17 mouse cellular contexts compared by ENCODE assay signal in genomic region chr12:106226276-106226675, GRCm38 (mm10).
DNase-seq lines count a peak whose midpoint lies in the region; ATAC-seq lines count a peak whose summit lies in the region.
"Had no signal": no experiment of that assay in that cellular context is flagged by ENCODE, and none has a peak within 500 bp of the region (broad histone marks: within the 10 kb centered on the region; RNA-seq: fewer than 3 reads in every experiment).

No protein-coding gene starts in this region.

- H3K9ac ChIP-seq in hindbrain, embryonic 14.5 days: no peak overlapping the region
- no peak overlapping the region for H3K9ac ChIP-seq in embryonic facial prominence, embryonic 15.5 days
- H3K9ac ChIP-seq in midbrain, embryonic 12.5 days (replicated peaks): 0 out of 2 replicates have a peak overlapping the region, but pooled peaks have one; percentile 11
- H3K9ac ChIP-seq: heart, embryonic 15.5 days had no signal

- H3K36me3 ChIP-seq in hindbrain, embryonic 10.5 days: no peaks in the 10 kb centered on the region
- H3K36me3 ChIP-seq in hindbrain, embryonic 14.5 days (replicated peaks; ENCODE audit: control insufficient read depth, insufficient read depth): no peaks in the 10 kb centered on the region
- no peaks in the 10 kb centered on the region for H3K36me3 ChIP-seq in embryonic facial prominence, embryonic 15.5 days
- H3K36me3 ChIP-seq in midbrain, embryonic 12.5 days: no peaks in the 10 kb centered on the region
- H3K36me3 ChIP-seq: heart, embryonic 15.5 days had no signal

- H3K4me3 ChIP-seq in hindbrain, embryonic 10.5 days: no peak overlapping the region
- H3K4me3 ChIP-seq in hindbrain, embryonic 14.5 days (replicated peaks; ENCODE audit: low read length): no peak overlapping the region
- no peak overlapping the region for H3K4me3 ChIP-seq in embryonic facial prominence, embryonic 15.5 days (replicated peaks)
- no peak overlapping the region for H3K4me3 ChIP-seq in midbrain, embryonic 12.5 days
- H3K4me3 ChIP-seq: heart, embryonic 15.5 days had no signal

- H3K27ac ChIP-seq in hindbrain, embryonic 10.5 days: peak overlapping the region; percentile 35; the same call in 1 of the 2 replicates
- no peak overlapping the region; the same call in 1 of the 2 replicates for H3K27ac ChIP-seq in hindbrain, embryonic 14.5 days
- no peak overlapping the region for H3K27ac ChIP-seq in embryonic facial prominence, embryonic 15.5 days (replicated peaks)
- no peak overlapping the region for H3K27ac ChIP-seq in midbrain, embryonic 12.5 days (replicated peaks)
- H3K27ac ChIP-seq: heart, embryonic 15.5 days; macrophage had no signal

- peak; percentile 52 for DNase-seq in hindbrain, embryonic 10.5 days (ENCODE audit: low spot score)
- no peak for DNase-seq in hindbrain, embryonic 14.5 days (ENCODE audit: low spot score)
- DNase-seq in ZHBTc4 (ENCODE audit: low read depth, low spot score): peak; percentile 47
- DNase-seq in frontal cortex, adult 2 months (ENCODE audit: extremely low spot score in 1 of 2, low spot score in 1 of 2): no peak
- DNase-seq in layer of hippocampus, postnatal 10 days (ENCODE audit: low spot score in 2 of 2): no peak
- no peak for DNase-seq in adrenal gland, adult 18-20 months (ENCODE audit: low spot score in 2 of 2)
- DNase-seq: adrenal gland, postnatal 14 days; gastrocnemius, postnatal 14 days; kidney, postnatal 14 days; layer of hippocampus, postnatal 36 days; liver; lung, adult 2 months; right cerebral cortex, postnatal 4 days had no signal

- ATAC-seq in hindbrain, embryonic 14.5 days (ENCODE audit: low FRiP score): no peak
- ATAC-seq in embryonic facial prominence, embryonic 15.5 days (ENCODE audit: insufficient number of reproducible peaks, low FRiP score, low TSS enrichment, low read depth): peak; percentile 12; the same call in 1 of the 2 replicates
- peak; percentile 64; the same call in 1 of the 2 replicates for ATAC-seq in midbrain, embryonic 12.5 days (ENCODE audit: low FRiP score, low read depth)

- peaks cover 28% of the 10 kb centered on the region for H3K4me1 ChIP-seq in hindbrain, embryonic 10.5 days (replicated peaks)
- H3K4me1 ChIP-seq in hindbrain, embryonic 14.5 days (replicated peaks; ENCODE audit: control insufficient read depth, insufficient read depth, low read length): peaks cover 24% of the 10 kb centered on the region
- peaks cover 18% of the 10 kb centered on the region for H3K4me1 ChIP-seq in embryonic facial prominence, embryonic 15.5 days
- H3K4me1 ChIP-seq in midbrain, embryonic 12.5 days: peaks cover 21% of the 10 kb centered on the region
- H3K4me1 ChIP-seq: heart, embryonic 15.5 days had no signal

- no peaks in the 10 kb centered on the region for H3K9me3 ChIP-seq in hindbrain, embryonic 10.5 days
- H3K9me3 ChIP-seq in hindbrain, embryonic 14.5 days (ENCODE audit: control insufficient read depth, low read length): no peaks in the 10 kb centered on the region
- no peaks in the 10 kb centered on the region for H3K9me3 ChIP-seq in embryonic facial prominence, embryonic 15.5 days (replicated peaks)
- H3K9me3 ChIP-seq in midbrain, embryonic 12.5 days: no peaks in the 10 kb centered on the region
- H3K9me3 ChIP-seq: heart, embryonic 15.5 days had no signal

- WGBS in hindbrain, embryonic 10.5 days: 22% methylated on average over 7 of the region's 7 CpGs
- WGBS in hindbrain, embryonic 14.5 days: 23% methylated on average over 7 of the region's 7 CpGs
- 25% methylated on average over 6 of the region's 7 CpGs for WGBS in embryonic facial prominence, embryonic 15.5 days
- 14% methylated on average over 7 of the region's 7 CpGs for WGBS in midbrain, embryonic 12.5 days

- H3K4me2 ChIP-seq in hindbrain, embryonic 14.5 days (replicated peaks): no peak overlapping the region
- H3K4me2 ChIP-seq in embryonic facial prominence, embryonic 15.5 days (replicated peaks): peak overlapping the region; percentile 43
- peak overlapping the region; percentile 38; the same call in 1 of the 2 replicates for H3K4me2 ChIP-seq in midbrain, embryonic 12.5 days (replicated peaks)

- H3K27me3 ChIP-seq in hindbrain, embryonic 10.5 days (ENCODE audit: insufficient read depth, poor library complexity, severe bottlenecking): peaks cover 17% of the 10 kb centered on the region
- no peaks in the 10 kb centered on the region for H3K27me3 ChIP-seq in hindbrain, embryonic 14.5 days (ENCODE audit: control insufficient read depth, insufficient read depth, low read length)
- H3K27me3 ChIP-seq in embryonic facial prominence, embryonic 15.5 days: peaks cover 4% of the 10 kb centered on the region; the same call in 1 of the 2 replicates
- H3K27me3 ChIP-seq in midbrain, embryonic 12.5 days: peaks cover 24% of the 10 kb centered on the region
- H3K27me3 ChIP-seq: heart, embryonic 15.5 days had no signal

Comparison
In these comparisons a context has a peak if more than half of its experiments do, and no peak if none do; other contexts are left out.
1. DNase-seq: peak in hindbrain, embryonic 10.5 days (single experiment) and ZHBTc4 (single experiment); none in hindbrain, embryonic 14.5 days (single experiment), frontal cortex, adult 2 months (0 of 2), layer of hippocampus, postnatal 10 days (0 of 2) and adrenal gland, adult 18-20 months (0 of 2).